Mouse (Mus musculus) myocyte (in vitro differentiated cells): ENCODE data around the gene Prdm11.

Experiments used
- CEBPB ChIP-seq: IDR thresholded peaks from 2 replicates; pipeline ENCODE4 v1.6.1; 2011; ENCODE audit warnings: mild to moderate bottlenecking, moderate library complexity; ENCODE audit not compliant: poor library complexity, insufficient read depth, severe bottlenecking
- E2F4 ChIP-seq: IDR thresholded peaks from one replicate; pipeline ENCODE4 v1.6.1; 2011; ENCODE audit warnings: mild to moderate bottlenecking, control low read depth, moderate library complexity; ENCODE audit not compliant: insufficient read depth
- MAX ChIP-seq: IDR thresholded peaks from one replicate; pipeline ENCODE4 v1.6.1; 2011; ENCODE audit warnings: low read depth, mild to moderate bottlenecking, control low read depth
- MYOD1 ChIP-seq, 3 experiments: IDR thresholded peaks; one replicate each; pipeline ENCODE4 v1.6.1; 2011; ENCODE audit warnings: control low read depth in 2 of 3, low read depth in 2 of 3, mild to moderate bottlenecking in 2 of 3, moderate library complexity in 1 of 3; ENCODE audit not compliant: insufficient read length in 2 of 3, control insufficient read depth in 1 of 3
- POLR2A ChIP-seq: IDR thresholded peaks from one replicate; pipeline ENCODE4 v1.6.1; 2011; ENCODE audit warnings: low read depth, mild to moderate bottlenecking, control low read depth, moderate library complexity; ENCODE audit not compliant: insufficient read length
- POLR2AphosphoS2 ChIP-seq: IDR thresholded peaks from one replicate; pipeline ENCODE4 v1.6.1; 2011; ENCODE audit warnings: low read depth, control low read depth; ENCODE audit not compliant: insufficient read length
- REST ChIP-seq: IDR thresholded peaks from one replicate; pipeline ENCODE4 v1.6.1; 2011; ENCODE audit warnings: mild to moderate bottlenecking, control low read depth, moderate library complexity; ENCODE audit not compliant: insufficient read depth, insufficient read length
- SRF ChIP-seq: IDR thresholded peaks from one replicate; pipeline ENCODE4 v1.6.1; 2011; ENCODE audit warnings: low read depth; ENCODE audit not compliant: control insufficient read depth, insufficient read length
- TCF12 ChIP-seq: IDR thresholded peaks from one replicate; pipeline ENCODE4 v1.6.1; 2011; ENCODE audit warnings: mild to moderate bottlenecking, control low read depth; ENCODE audit not compliant: poor library complexity, insufficient read depth, severe bottlenecking
- TCF3 ChIP-seq: IDR thresholded peaks from one replicate; pipeline ENCODE4 v1.6.1; 2011; ENCODE audit warnings: low read depth, control low read depth; ENCODE audit not compliant: insufficient read length
- USF1 ChIP-seq: IDR thresholded peaks from one replicate; pipeline ENCODE4 v1.6.1; 2011; ENCODE audit warnings: low read depth, mild to moderate bottlenecking, control low read depth, moderate library complexity

DNA sequence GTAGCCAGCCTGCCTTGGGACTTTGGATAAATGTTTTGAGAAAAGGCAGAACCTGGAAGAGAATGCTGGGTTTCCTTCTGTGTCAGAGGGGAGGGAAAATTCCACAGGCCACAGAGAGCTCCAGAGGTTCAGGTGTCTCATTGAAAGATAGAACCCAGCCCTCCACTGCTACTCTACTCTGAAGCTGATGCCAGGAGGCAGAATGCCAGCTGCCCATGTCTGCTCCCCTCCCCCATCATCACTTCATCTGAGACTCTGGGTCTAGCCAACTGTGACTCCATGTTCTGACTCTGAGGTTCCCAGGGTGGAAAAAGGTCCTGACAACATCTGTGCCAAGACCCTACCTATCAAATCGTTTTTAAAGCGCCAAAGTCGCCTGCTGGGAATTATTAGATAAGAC is 6.9 kb downstream of the Prdm11 start:
- TF ChIP-seq POLR2A (no peak), CEBPB (no peak), USF1 (no peak), MYOD1 (IDR thresholded peaks at IDR 0.05; ENCODE audit: control insufficient read depth in 1 of 3, insufficient read length in 2 of 3, low read depth in 2 of 3) (no peak), POLR2AphosphoS2 (no peak), MAX (no peak), E2F4 (no peak), REST (no peak), TCF12 (no peak), TCF3 (no peak), SRF (no peak)
